Mouse (Mus musculus): ENCODE data around the gene Fitm1.

Gene Fitm1

DNA sequence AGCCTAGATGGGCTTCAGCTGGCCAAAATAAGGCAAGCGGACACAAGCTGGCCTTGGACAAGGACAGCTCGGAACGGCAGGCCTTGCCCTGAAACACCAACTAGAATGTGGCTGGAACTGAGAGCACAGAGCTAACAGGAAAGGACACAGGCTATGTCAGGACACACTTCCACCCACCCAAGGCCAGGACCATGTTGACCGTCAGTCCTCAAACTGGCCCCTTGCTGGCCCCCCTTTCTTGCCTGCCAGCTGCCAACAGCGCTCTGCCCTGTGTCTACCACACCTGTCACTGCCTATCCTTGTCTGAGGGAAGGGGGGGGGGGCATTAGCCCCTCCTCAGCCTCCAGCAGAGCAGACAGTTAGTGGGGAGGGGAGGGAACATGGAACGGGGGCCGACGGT, at the start of gene Fitm1:
TSS of gene Fitm1 (plus strand) at position 316 of the 400 bp plus-strand sequence.
- DNase-seq (ENCODE audit: low spot score), result no peak

DNA sequence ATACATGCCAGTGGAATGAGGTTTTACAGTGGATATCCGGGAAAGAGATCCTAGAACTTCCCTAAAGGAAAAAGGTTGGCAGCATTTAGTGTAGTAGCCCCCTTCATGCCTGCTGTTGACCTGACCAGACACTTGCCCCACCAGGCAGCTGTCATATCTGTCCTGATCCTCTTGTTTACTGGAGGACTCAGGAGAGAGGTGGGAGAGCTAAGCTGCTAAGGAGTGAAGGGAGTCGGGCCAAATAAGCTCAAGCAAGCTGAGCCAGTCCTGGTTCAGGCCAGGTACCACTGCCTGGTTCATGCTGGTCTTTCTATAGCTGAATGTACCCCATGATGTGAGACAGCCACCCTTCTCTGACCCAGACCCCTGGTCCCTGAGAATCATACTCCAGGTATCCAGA, 48.7 kb upstream of the Fitm1 start:
- DNase-seq (ENCODE audit: low spot score), result no peak

DNA sequence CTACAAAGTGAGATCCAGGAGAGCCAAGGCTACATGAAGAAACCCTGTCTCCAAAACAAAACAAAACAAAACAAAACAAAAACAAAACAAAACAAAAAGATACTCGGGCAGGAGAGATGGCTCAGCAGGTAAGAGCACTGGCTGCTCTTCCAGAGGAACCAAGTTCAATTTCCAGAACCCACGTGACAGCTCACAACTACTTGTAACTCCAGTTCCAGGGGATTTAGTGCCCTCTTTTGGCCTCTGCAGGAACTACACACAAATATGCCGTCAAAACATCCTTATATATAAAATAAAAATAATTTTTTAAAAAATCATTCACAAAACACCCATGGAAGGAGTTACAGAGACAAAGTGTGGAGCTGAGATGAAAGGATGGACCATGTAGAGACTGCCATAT, 47.5 kb upstream of the Fitm1 start:
- DNase-seq (ENCODE audit: low spot score), result peak; percentile 73

DNA sequence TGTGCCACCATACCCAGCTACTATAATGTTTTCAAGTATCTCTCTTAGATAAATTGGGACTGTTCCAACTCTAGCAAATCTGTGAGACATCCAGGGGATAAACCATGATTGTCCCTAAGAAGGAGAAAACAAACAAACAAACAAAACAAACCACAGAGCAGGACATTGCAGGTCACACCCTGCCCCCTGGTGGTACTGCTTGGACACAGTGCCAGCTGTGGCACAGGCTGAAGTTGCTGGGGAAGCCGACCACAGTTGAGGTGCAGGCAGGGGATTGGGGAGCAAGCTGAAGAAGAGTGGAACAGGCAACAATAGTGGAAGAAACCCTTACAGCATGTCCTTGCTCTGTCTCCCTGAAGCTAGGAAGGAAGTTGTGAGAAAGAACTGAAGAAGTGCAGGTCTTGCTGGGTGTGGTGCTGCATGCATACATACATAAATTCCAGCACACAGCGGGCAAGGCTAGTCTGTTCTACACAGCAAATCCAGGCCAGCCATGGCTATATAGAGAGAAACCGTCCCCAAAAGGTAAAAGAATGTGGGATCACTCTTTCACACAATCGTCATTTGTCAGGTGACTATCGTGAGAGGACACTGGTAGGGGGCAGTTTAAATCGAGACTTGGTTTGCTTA, 39.2 kb upstream of the Fitm1 start:
- DNase-seq (ENCODE audit: low spot score), result peak; percentile 41

DNA sequence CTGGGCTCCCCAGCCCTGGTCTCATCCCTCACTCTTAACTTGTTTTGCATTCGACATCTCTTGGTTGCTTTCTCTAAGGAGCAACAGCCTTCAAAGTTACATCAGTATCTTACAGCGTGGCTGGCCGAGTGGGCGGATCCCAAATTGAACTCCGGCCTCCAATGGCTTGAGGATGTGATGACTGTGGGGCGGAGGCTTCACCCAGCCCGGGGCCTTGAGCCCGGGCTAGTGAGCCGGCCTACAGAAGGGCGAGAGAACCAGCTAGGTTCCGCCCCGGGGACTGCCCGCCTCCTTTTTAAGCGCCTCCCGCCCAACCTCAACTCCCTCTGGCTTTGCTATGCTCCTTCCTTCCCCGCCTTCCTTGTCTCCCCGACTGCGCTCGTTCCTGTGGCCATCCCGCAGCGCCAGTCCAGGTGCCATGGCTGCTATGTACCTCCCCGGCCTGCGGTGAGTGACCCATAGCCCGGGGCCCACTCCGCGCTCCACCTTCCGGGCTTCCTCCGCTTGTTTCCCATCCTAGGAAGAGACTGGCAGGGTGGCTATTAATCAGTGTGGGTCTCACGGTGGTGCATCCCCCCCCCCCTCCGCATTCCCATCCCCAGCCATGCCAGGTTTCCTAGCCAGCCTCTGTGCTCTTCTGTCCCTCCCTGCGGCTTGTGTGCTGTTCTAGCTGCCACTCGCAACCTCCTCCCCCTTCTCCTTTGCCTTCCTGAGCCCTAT, 35.2 kb upstream of the Fitm1 start, which contains the start of gene Pck2:
TSS of gene Pck2 (plus strand) at position 200 of the 720 bp plus-strand sequence.
- DNase-seq (ENCODE audit: low spot score), result peak; percentile 92

DNA sequence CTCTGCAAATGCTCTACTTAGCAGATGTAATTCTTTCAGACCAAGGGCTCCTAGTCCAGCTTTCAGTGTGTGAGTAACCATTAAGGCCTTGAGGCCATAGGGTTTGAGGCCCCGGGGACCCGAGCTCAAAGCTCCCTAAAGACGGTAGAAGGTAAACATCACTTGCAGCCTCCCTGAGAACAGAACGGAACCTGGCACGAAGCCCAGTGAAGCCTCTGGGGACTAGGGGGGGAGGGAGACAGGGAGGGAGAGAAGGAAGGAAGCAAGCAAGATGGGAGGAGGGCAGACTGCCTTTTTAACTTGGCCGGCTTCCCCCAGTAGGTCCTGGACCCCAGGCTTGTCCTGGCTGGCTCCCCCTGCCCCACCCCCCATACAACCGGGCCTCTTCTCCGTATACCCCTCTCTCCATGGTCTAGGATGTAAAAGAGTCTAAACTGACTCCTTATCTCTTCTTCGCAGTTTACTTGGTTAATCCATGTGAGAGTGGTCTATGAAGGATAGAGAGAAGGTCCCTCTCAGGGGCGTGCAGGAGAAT, 34.6 kb upstream of the Fitm1 start:
- DNase-seq (ENCODE audit: low spot score), result no peak

DNA sequence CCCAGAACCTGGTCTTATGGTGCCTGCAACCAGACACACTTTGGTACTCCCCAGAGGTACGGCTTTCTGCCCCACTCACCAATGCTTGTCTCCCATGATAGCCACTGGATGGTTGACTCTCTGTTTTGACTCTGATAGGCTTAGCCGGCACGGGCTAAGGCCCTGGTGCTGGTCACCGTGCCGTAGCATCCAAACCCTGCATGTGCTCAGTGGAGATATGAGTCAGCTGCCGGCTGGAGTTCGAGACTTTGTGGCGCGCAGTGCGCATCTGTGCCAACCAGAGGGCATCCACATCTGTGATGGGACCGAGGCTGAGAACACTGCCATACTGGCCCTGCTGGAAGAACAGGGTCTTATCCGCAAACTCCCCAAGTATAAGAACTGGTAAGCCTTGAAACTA, 33.1 kb upstream of the Fitm1 start:
- DNase-seq (ENCODE audit: low spot score), result no peak

DNA sequence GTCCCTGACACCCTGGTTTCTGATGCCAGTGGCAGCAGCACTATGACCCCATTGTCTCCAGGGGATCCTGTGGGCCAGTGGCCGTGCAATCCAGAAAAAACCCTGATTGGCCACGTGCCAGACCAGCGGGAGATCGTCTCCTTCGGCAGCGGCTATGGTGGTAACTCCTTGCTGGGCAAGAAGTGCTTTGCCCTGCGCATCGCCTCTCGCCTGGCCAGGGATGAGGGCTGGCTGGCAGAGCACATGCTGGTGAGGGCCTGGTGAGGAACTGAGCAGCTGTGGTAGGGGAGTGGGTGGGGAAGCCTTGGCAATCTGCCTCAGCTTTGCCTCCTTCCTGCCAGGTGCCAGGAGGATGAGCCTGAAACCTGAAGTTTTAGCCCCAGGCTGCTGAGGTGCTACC, 31.1 kb upstream of the Fitm1 start:
- DNase-seq (ENCODE audit: low spot score), result no peak

DNA sequence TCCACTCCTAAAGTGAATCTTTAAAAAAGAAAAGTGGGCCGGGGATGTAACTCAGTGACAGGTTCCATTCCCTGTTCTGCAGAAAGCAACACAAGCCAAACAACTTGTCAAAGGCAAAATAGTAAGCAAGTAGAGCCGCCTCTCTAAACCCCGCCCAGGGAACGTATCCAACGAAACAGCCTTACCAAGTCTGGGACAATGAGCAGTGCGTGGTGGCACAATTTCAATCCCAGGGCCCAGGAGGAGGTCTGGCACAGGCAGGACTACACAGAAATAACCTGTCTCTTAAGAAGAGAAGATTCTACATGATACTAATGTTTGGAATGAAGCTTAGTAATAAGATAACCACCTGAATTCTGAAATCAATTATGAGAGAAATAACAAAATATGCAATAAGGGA, 25.2 kb upstream of the Fitm1 start:
- DNase-seq (ENCODE audit: low spot score), result no peak

DNA sequence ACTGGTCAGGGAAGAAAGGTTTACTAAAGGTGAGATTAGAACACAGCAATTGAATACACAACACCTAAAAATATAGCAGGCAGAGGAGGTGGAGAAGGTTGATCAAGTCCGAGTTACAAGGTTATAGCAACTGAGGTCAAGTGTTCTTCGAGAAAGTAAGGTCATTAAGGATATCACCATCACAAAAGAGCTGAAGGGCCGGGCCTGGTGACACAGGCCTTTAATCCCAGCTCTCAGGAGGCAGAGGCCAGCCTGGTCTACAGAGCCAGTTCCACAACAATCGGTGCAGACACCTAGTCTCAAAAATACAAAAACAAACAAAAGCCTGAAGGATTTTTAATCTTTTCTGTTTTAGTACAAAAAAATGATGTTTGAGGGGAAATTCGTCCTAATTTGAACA, 24.1 kb upstream of the Fitm1 start:
- no peak for DNase-seq (ENCODE audit: low spot score)

DNA sequence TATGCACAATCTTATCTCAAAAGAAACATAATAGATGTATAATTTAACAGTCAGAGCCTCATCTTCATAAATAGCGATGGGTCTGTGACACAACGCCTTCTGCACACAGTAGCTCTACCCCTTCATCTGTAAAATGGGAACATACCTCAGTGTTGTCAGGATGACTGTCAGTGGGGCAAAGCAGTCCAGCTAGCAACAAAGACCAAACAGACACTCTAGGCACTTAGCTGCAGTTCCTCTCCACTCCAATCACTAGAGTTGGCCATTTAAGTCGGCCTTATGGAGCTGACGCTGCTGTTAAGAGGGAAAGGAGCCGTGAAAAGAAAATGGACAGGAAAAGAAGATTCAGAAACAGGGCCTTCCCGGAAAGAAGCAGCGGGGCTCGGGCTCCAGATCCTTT, 23.6 kb upstream of the Fitm1 start:
- no peak for DNase-seq (ENCODE audit: low spot score)

DNA sequence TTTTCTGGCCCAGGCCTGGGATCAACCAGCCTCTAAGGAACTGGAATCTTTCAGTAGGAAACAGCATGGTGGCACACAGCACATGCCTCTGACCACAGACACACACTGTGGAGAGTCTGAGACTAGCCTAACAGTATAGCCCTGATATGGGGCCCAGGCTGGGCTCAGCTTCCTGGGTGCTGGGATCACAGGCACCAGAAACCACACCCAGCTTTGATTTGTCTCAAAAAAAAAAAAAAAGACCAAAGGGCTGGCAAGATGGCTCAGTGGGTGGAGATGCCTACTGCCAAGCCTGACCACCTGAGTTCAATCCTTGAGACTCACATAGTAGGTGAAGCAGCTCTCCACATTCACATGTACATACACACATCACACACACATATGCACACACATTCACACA, 20.8 kb upstream of the Fitm1 start:
- no peak for DNase-seq (ENCODE audit: low spot score)

DNA sequence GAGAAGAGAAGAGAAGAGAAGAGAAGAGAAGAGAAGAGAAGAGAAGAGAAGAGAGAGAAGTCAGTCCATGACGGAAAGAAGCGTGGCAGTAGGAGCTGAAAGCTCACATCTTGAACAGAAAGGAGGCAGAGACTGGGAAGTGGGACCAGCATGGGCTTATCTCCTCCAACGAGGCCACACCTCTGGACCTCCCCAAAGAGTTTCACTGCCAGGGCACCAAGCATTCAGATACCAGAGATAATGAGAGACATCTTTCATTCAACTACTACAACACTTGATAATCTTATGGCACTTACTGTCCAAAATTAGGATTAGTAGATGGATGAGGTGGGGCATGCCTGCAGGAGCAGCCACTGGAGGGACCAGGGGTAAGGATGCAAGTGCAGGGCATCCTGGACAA, 19.6 kb upstream of the Fitm1 start:
- no peak for DNase-seq (ENCODE audit: low spot score)

DNA sequence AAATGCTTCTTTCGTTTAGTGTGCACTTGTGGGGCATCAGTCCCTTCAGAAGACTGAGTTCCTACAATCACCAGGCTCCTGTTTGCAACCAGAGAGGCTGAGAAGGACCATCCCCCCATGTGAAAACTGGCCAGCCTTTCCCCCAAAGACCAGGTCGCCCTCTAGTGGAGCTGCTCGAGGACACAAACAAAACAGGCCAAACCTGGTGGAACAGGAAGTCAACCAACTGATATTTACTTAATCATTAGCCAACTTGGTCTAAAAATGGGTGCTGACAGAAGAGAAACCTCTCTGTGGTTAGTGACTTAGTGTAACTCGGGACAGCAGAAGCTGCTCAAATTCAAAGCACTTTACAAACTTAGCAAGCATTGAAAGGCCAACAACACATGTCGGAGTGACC, 18.4 kb upstream of the Fitm1 start:
- DNase-seq (ENCODE audit: low spot score), result peak; percentile 83

DNA sequence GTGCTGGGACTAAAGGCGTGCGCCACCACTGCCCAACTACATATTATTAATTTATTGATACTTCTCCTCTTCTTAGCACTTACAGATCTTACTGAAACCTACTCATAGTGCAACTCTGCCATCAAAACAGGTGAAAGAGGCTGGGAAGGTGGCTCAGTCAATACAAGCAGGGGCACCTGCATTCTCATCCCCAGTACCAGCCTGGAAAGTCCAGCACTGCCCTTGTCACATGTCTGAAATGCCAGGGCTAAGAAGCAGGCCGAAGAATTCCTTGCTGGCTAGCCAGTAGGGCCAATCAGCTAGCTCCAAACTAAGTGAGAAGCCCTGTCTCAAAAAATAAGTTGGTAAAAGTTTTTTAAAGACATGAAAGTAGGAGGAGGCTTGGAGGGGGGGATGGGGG, 17.8 kb upstream of the Fitm1 start:
- DNase-seq (ENCODE audit: low spot score), result no peak

DNA sequence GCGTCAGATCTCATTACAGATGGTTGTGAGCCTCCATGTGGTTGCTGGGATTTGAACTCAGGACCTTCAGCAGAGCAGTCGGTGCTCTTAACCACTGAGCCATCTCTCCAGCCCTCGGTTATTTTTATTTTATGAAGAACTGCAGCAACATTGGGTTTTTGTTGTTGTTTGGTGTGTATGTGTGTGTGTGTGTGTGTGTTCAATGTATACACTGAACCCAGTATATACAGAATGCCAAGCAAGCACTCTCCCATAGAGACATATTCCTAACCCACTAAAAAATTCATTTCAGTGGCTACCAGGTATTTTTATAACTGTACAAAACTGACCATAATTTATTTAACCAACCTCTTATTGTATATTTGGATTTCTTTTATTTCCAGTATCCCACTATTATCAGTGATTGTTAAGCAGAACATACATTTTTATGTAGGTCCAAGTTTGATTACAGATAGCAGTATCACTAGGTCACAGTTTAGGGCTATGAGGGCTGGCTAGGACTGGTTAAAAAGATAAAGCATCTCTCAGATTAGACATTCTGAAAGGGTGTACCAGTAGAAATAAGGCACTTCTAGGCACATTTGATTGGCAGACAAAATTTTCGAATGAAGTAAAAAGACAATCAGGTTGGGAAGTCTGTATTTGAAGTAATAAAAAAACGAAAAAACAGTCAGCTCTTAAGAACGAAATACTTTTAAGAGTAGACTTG, 16.5 kb upstream of the Fitm1 start:
- DNase-seq (ENCODE audit: low spot score), result no peak

DNA sequence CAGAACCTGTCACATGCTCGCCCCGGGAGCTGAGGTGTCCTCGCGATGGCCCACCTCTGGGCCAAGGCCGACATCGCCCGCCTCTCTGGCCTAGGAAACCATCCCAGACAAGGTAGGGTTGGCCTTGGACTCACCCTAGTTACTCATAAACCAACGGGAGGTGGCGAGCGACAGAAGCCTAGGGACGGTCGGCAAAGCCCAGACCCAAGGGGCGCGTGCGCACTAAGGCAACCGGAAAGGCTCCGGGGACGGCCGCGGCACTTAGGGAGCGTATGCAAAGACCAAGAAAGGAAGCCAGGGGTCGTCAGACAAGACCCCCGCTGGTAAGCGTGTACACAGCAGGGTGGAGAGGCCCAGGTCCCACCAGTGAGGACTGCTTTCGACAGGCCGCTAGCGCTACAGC, 15.6 kb upstream of the Fitm1 start, which contains the start of gene Dcaf11:
TSS of gene Dcaf11 (plus strand) at position 208 of the 403 bp plus-strand sequence.
- DNase-seq (ENCODE audit: low spot score), result peak; percentile 96

DNA sequence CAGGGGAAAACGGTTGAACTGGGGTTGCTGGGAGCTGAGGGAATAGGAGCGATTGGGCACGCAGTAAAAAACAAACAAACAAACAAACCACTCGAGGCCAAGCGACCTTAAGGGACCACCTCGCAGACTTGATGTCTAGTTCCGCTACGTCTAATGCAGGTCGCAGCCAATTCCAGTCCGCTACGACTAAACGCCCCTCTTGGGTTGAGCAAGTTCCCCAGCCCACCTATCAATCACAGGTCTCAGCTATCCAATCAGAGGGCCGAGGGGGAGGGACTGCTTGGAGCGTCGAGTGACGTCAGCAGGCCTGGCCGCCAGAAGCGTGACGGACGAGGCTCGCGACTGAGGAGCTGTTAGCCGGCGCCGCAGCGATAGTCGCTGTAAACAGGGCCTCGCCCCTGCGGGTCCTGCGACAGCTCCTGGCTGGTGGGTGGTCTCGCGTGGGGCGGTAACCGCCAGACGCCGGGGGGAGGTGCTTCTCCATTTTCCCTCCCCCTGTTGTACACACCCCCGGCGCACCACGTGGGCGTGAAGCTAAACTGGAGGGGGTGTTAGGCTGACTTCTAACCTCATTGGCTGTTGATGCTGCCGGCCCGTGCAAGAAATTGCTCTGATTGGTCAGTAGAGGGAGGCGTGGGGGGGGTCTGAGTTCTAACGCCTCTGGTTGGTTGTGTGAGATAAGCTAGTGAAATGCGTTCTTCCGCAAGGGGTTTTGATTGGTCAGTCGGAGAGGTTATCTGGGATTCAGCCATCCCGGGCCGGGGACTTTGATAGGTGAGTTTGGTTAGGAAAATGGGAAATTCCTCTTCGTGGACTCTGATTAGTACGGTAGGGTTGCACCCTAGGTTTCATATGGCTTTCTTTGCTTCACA, 15.0 kb upstream of the Fitm1 start, which contains the start of gene A730061H03Rik:
TSS of gene A730061H03Rik (minus strand) at position 205 of the 872 bp plus-strand sequence.
- peak; percentile 99 for DNase-seq (ENCODE audit: low spot score)

DNA sequence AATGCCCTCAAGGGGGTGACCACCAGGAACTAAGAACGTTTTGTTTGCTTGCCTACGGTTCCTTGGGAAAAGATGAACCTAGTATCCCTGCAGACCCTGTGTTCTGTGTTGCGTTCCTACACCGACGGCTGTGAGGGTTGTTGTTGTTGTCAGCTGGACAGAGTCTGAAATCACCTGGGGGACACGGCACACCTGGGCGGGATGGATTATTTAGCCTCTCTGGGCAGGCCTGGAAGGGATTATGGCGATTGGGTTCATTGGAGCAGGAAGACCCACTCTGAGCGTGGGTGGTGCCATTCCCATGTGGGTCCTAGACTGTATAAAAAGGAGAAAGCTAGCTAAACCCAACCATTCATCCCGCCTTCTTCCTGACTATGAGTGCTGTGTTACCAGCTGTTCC, 13.6 kb upstream of the Fitm1 start:
- no peak for DNase-seq (ENCODE audit: low spot score)

DNA sequence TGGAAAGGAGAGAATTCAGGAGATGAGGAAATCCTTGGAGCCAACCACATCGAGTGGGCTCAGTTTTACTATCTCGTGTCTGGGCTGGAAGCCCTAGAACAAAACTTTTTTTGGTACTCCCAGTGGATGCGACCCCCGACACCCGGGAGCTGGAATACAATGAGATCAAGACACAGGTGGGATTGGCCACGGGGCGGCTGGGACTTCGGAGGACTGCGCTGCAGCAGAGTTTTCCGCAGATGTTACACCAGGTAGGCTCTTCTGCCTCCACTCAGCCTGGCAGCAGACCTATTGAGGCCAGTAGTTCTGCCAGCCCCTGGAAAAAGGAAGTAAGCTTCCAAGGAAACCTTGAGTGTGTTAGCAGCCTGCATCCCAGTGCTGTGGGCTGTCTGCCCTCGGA, 12.2 kb upstream of the Fitm1 start:
- no peak for DNase-seq (ENCODE audit: low spot score)

DNA sequence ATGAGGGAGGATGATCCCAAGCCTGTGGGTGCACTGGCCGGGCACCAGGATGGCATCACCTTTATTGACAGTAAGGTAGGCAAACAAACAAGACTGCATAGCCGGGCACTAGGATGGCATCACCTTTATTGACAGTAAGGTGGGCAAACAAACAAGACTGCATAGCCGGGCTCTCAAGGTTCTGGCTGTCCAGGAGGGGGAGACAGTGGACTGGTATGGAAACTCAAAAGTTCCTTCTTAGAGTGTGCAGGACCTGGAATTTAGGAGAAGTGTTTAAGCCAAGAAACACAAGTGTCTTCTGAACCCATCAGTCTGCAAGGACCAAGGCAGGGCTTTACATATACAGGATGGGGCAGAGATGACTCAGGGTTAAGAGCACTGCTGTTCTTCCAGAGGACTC, 9.7 kb upstream of the Fitm1 start:
- DNase-seq (ENCODE audit: low spot score), result no peak

DNA sequence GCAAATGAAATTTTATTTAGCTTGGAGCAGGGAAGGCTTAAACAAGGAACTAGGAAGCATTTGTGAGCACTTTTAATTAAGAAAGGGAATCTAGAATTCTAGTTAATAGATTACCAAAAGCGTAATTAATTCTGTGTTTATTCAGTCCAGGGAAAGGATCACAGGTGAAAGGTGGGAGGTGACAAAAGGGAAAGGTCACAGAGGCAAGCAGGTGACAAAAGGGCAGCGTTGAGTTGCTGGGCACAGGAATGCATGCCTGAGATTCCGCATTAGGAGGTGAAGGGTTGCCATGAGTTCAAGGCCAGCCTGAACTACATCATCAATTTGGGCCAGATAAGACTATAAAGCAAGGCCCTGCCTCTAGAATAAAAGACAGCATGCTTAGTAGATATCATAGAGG, 7.9 kb upstream of the Fitm1 start:
- no peak for DNase-seq (ENCODE audit: low spot score)

Measured in embryo, embryonic 10.5 days (tissue).